Mouse (Mus musculus): ENCODE results near the gene Hist2h2ac.

DNA sequence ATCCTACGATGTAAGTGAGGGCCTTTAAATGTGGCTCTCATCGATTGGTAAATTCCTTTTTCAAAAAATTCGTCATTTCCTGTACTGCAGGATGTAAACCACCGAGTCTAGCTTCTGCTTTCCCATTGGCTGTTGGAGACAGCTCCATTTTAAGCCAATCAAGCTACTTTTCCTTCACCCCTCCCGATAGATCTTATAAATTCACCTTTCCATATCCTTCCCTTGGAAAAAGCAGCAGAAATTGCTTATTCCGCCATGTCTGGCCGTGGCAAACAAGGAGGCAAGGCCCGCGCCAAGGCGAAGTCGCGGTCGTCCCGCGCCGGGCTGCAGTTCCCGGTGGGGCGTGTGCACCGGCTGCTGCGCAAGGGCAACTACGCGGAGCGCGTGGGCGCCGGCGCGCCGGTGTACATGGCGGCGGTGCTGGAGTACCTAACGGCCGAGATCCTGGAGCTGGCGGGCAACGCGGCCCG is 984 bp downstream of the Hist2h2ac start, which contains the start of the genes Bola1 and Hist2h2ab:
- TF ChIP-seq CEBPB (IDR thresholded peaks at IDR 0.05; ENCODE audit: insufficient read depth, poor library complexity, severe bottlenecking) (no peak), POLR2A (IDR thresholded peaks at IDR 0.05; ENCODE audit: insufficient read length, low read depth) (peak; percentile 97), MAX (IDR thresholded peaks at IDR 0.05; ENCODE audit: low read depth) (no peak), POLR2AphosphoS2 (IDR thresholded peaks at IDR 0.05; ENCODE audit: insufficient read length, low read depth) (peak; percentile 98), MYOG (IDR thresholded peaks at IDR 0.05; ENCODE audit: control insufficient read depth in 1 of 3, insufficient read depth in 1 of 3, insufficient read length in 2 of 3, low read depth in 2 of 3) (peak in 1 of 3 experiments; percentile 23), USF1 (IDR thresholded peaks at IDR 0.05; ENCODE audit: low read depth) (no peak), TCF3 (IDR thresholded peaks at IDR 0.05; ENCODE audit: insufficient read length, low read depth) (no peak), E2F4 (IDR thresholded peaks at IDR 0.05; ENCODE audit: insufficient read depth) (no peak), TCF12 (IDR thresholded peaks at IDR 0.05; ENCODE audit: insufficient read depth, poor library complexity, severe bottlenecking) (no peak), SRF (IDR thresholded peaks at IDR 0.05; ENCODE audit: control insufficient read depth, insufficient read length, low read depth) (no peak), MYOD1 (IDR thresholded peaks at IDR 0.05; ENCODE audit: control insufficient read depth in 1 of 3, insufficient read length in 2 of 3, low read depth in 2 of 3) (peak in 1 of 3 experiments; percentile 27), REST (IDR thresholded peaks at IDR 0.05; ENCODE audit: insufficient read depth, insufficient read length) (no peak)

Measured in myocyte (in vitro differentiated cells).